In genomic region chr4:153133147-153133546, GRCm38 (mm10) we compare ENCODE assay signal across 20 mouse cellular contexts.
A peak's percentile ranks its signal among the peaks of the same experiment; 100 is the strongest.
DNase-seq lines count a peak whose midpoint lies in the region; ATAC-seq and TF ChIP-seq lines count a peak whose summit lies in the region.
"Had no signal": no experiment of that assay in that cellular context is flagged by ENCODE, and none has a peak within 500 bp of the region (broad histone marks: within the 10 kb centered on the region; RNA-seq: fewer than 3 reads in every experiment).

No protein-coding gene starts in this region.

- peak; percentile 17 for DNase-seq in hindbrain, embryonic 11.5 days (ENCODE audit: low spot score)
- DNase-seq in lung, embryonic 14.5 days = peak; percentile 6
- no peak for DNase-seq in lung, postnatal 25 days (ENCODE audit: low spot score)
- DNase-seq in brain, embryonic 14.5 days (ENCODE audit: low read depth) = peak; percentile 47
- peak; percentile 71 for DNase-seq in retina, embryonic 14.5 days (ENCODE audit: low spot score)
- DNase-seq in layer of hippocampus, adult 9-10 months (ENCODE audit: low spot score) = no peak
- DNase-seq: adrenal gland, adult 2 months; cerebellum, adult 8-10 months; gastrocnemius, postnatal 36 days; heart, postnatal 14 days; liver; right cerebral cortex, postnatal 25 days had no signal

- TF ChIP-seq POLR2A in brain, embryonic 14.5 days (IDR thresholded peaks at IDR 0.05; ENCODE audit: borderline replicate concordance, extremely low read depth, insufficient read depth, insufficient read length, poor library complexity, severe bottlenecking) = no peak

- H3K27ac ChIP-seq in hindbrain, embryonic 11.5 days (ENCODE audit: low read depth, low read length) = no peak overlapping the region
- H3K27ac ChIP-seq in hindbrain, embryonic 12.5 days = no peak overlapping the region
- no peak overlapping the region for H3K27ac ChIP-seq in lung, embryonic 14.5 days (ENCODE audit: low read depth)
- H3K27ac ChIP-seq: embryonic facial prominence, embryonic 12.5 days; forebrain, embryonic 10.5 days; heart, embryonic 10.5 days; intestine, embryonic 15.5 days; lung, embryonic 15.5 days had no signal

- 81% methylated on average over 13 of the region's 13 CpGs for WGBS in hindbrain, embryonic 11.5 days
- 68% methylated on average over 13 of the region's 13 CpGs for WGBS in hindbrain, embryonic 12.5 days
- WGBS in lung, embryonic 14.5 days = 65% methylated on average over 13 of the region's 13 CpGs

- H3K9me3 ChIP-seq in hindbrain, embryonic 11.5 days (ENCODE audit: control insufficient read depth, low read length) = no peaks in the 10 kb centered on the region
- 0 out of 2 replicates have a peak, but pooled peaks cover 3% of the 10 kb centered on the region for H3K9me3 ChIP-seq in hindbrain, embryonic 12.5 days (replicated peaks)
- H3K9me3 ChIP-seq in lung, embryonic 14.5 days (ENCODE audit: low read depth, low read length) = no peaks in the 10 kb centered on the region
- H3K9me3 ChIP-seq: embryonic facial prominence, embryonic 12.5 days; forebrain, embryonic 10.5 days; intestine, embryonic 15.5 days; lung, embryonic 15.5 days had no signal

- H3K4me3 ChIP-seq in hindbrain, embryonic 11.5 days (ENCODE audit: low read depth, low read length) = no peak overlapping the region
- H3K4me3 ChIP-seq in hindbrain, embryonic 12.5 days = no peak overlapping the region
- no peak overlapping the region for H3K4me3 ChIP-seq in lung, embryonic 14.5 days (ENCODE audit: low read depth, low read length)
- H3K4me3 ChIP-seq: embryonic facial prominence, embryonic 12.5 days; forebrain, embryonic 10.5 days; heart, embryonic 10.5 days; intestine, embryonic 15.5 days; lung, embryonic 15.5 days had no signal

- ATAC-seq in hindbrain, embryonic 11.5 days (ENCODE audit: low FRiP score) = no peak
- ATAC-seq in hindbrain, embryonic 12.5 days (ENCODE audit: low FRiP score) = no peak
- no peak for ATAC-seq in lung, embryonic 14.5 days (ENCODE audit: insufficient read depth)
- no peak for ATAC-seq in erythroid progenitor cell, adult 5-6 weeks (replicated peaks; ENCODE audit: low FRiP score, poor library complexity, severe bottlenecking)
- ATAC-seq: intestine, embryonic 15.5 days had no signal

- no peak overlapping the region for H3K4me2 ChIP-seq in hindbrain, embryonic 11.5 days (replicated peaks; ENCODE audit: low read depth, low read length)
- no peak overlapping the region for H3K4me2 ChIP-seq in hindbrain, embryonic 12.5 days (replicated peaks)
- H3K4me2 ChIP-seq in lung, embryonic 14.5 days = no peak overlapping the region
- H3K4me2 ChIP-seq: embryonic facial prominence, embryonic 12.5 days; intestine, embryonic 15.5 days; lung, embryonic 15.5 days had no signal

- TF ChIP-seq CTCF in lung, embryonic 14.5 days (IDR thresholded peaks at IDR 0.05; ENCODE audit: low read depth) = no peak
- TF ChIP-seq CTCF in brain, embryonic 14.5 days (IDR thresholded peaks at IDR 0.05; ENCODE audit: borderline replicate concordance, extremely low read depth, insufficient read depth, insufficient read length) = no peak

- H3K36me3 ChIP-seq in hindbrain, embryonic 11.5 days (ENCODE audit: control insufficient read depth, insufficient read depth, low read length) = no peaks in the 10 kb centered on the region
- no peaks in the 10 kb centered on the region for H3K36me3 ChIP-seq in hindbrain, embryonic 12.5 days
- H3K36me3 ChIP-seq in lung, embryonic 14.5 days (ENCODE audit: insufficient read depth) = no peaks in the 10 kb centered on the region
- H3K36me3 ChIP-seq: embryonic facial prominence, embryonic 12.5 days; forebrain, embryonic 10.5 days; G1E; heart, embryonic 10.5 days; intestine, embryonic 15.5 days; lung, embryonic 15.5 days had no signal

- no peaks in the 10 kb centered on the region for H3K4me1 ChIP-seq in hindbrain, embryonic 11.5 days (replicated peaks; ENCODE audit: control insufficient read depth, insufficient read depth, low read length)
- H3K4me1 ChIP-seq in hindbrain, embryonic 12.5 days = no peaks in the 10 kb centered on the region
- no peaks in the 10 kb centered on the region for H3K4me1 ChIP-seq in lung, embryonic 14.5 days (ENCODE audit: insufficient read depth)
- H3K4me1 ChIP-seq: embryonic facial prominence, embryonic 12.5 days; forebrain, embryonic 10.5 days; heart, embryonic 10.5 days; intestine, embryonic 15.5 days; lung, embryonic 15.5 days had no signal

- H3K9ac ChIP-seq in hindbrain, embryonic 11.5 days (ENCODE audit: low read depth, low read length) = no peak overlapping the region
- no peak overlapping the region for H3K9ac ChIP-seq in hindbrain, embryonic 12.5 days
- no peak overlapping the region for H3K9ac ChIP-seq in lung, embryonic 14.5 days
- H3K9ac ChIP-seq: embryonic facial prominence, embryonic 12.5 days; intestine, embryonic 15.5 days; lung, embryonic 15.5 days had no signal

- H3K27me3 ChIP-seq in hindbrain, embryonic 11.5 days (ENCODE audit: control insufficient read depth, insufficient read depth, low read length) = no peaks in the 10 kb centered on the region
- no peaks in the 10 kb centered on the region for H3K27me3 ChIP-seq in hindbrain, embryonic 12.5 days
- no peaks in the 10 kb centered on the region for H3K27me3 ChIP-seq in lung, embryonic 14.5 days (ENCODE audit: insufficient read depth, low read length)
- H3K27me3 ChIP-seq: embryonic facial prominence, embryonic 12.5 days; intestine, embryonic 15.5 days; lung, embryonic 15.5 days had no signal

Comparison
In these comparisons a context has a peak if more than half of its experiments do, and no peak if none do; other contexts are left out.
1. DNase-seq: peak in hindbrain, embryonic 11.5 days (single experiment), lung, embryonic 14.5 days (single experiment), brain, embryonic 14.5 days (single experiment) and retina, embryonic 14.5 days (single experiment); none in lung, postnatal 25 days (single experiment) and layer of hippocampus, adult 9-10 months (single experiment).